Mouse (Mus musculus) cerebellum, postnatal 14 days (tissue): Measurements from ENCODE around the gene Relt.

Source experiments
- DNase-seq, 2 experiments: peaks; one replicate each; pipeline ENCODE4 v3.0.0; 2021; ENCODE audit warnings: mixed read lengths in 2 of 2

Relt gene

DNA sequence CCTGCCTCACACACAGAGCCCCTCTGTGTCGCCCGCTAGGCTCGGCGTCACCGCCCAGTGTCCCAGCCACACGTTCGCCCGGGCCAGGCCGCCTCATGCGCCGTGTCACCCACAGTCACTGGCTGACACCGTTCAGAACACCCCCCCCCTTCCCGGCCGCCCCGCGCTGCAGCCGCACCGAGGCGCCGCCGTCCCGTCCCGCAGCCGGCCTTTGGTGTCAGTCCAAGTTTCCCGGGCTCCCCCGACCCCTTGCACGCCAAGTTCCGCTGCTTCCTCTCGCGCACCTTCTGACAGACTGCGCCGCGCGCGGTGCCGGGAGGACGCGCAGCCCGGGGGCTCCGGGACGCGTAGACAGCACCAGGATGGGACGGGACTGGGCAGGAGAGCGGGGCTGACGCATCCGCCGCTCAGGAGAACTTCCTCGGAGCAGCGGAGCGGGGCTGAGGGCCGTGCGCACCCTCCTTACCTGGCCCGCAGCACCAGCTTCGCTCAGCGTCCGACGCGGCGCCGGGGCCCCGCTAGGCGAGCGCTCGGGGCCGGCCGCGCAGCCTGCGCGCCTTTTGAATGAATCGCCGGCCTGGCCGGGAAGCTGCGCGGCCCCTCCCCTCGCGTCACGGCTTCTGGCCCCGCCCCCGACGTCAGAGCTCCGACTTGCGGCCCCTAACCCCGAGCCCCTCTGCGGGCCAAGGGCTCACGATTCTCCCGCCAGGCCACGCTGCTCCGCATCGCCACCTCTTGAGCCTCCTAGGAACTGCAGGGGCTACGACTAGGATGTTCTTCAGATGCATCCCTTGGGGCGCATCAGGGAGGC lies at the start of gene Relt:
Relt (minus strand) TSS at position 619 of the 811 bp plus-strand sequence.
- peak; percentile 97 for DNase-seq

DNA sequence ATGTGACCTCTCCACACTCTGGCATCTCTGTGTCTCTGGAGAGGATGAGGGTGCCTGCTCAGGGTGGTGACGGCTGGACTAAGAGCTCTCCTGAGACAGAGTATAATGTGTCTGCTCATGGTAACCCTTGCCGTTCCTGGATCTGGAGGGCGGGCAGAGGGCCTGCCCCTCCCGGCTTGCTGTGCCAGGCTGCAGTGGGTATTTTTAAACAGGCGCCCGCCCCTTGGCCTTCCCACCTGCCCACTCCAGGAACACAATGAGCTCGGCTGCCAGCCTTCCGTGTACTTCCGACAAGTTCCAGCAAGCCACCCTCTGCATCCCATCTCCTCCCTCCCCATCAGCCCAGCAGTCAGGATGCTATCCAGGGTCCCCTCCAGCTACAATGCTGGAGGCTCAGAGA lies 48.5 kb upstream of the Relt start:
- no peak for DNase-seq

DNA sequence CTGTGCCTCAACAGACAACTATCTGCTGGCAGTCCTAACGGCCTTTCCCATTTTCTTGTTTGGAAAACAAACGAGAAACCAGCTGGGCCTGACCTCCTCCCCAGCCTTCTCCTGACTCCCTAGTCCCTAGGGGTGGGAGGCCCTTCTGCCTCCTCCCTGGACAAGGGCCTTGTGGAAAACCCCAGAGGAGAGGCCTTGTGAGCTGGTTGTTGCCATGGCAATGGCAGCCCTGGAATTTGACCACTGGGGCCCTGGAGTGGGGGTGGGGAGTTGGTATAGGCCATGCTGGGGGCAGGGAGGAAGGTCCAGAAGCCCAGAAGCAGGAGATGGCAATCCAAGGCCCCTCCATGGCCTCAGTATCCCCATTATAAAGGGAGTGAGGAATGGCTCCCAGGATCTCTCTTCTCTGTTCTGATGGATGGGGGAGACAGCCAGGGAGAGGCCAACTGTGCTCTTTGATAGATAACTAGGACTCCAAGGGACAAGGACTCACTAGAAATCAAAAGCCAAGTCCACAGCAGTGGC lies 48.1 kb upstream of the Relt start:
- DNase-seq: no peak

- peak in 1 of 2 experiments; percentile 52 for DNase-seq
These were observed 45.3 kb upstream of the Relt start for GRCm38 (mm10) chr7:100908567-100908966.

DNA sequence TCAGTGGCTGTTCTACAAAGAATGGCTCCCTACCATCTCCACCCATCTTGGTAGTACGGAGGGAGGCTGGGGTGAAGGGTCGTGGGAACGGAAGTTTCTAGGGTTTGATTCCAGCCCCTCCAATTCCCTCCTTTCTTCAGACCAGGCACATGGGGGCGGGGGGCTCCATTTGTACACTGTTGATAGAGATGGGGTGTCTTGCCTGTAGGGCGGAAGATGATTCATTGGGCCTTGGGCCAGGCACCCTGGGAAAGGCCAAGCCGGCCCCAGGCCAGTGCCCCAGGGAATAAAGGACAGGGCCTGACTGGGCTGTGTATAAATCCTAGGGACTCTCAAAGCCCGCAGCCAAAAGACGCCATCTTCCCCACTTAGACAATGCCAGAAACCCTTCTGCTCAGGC lies 44.8 kb upstream of the Relt start:
- no peak for DNase-seq

DNA sequence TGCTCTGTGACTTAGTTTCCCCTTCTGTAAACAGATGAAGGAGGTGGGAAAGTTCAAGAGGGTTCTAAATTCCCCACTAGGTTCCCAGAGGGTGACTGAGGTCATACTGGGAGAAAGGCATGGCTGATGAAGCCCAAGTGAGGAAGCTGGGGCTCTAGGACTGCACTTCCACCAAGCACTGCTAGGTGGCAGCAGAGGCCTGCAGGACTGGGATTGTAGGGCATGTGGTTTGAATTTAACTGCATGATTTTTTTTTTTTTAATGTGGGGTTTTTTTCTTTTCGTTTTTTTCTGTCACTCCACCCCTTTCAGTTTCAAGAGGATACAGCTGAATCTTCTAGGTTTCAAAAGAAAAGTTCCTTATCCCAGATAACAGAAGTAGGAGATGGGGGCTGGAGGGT lies 44.0 kb upstream of the Relt start:
- peak; percentile 88 to 91 for DNase-seq

GRCm38 (mm10) chr7:100906029-100906789 lies 43.0 kb upstream of the Relt start:
- DNase-seq: peak; percentile 56 to 60

GRCm38 (mm10) chr7:100905037-100905436 lies 41.8 kb upstream of the Relt start:
- no peak for DNase-seq

DNA sequence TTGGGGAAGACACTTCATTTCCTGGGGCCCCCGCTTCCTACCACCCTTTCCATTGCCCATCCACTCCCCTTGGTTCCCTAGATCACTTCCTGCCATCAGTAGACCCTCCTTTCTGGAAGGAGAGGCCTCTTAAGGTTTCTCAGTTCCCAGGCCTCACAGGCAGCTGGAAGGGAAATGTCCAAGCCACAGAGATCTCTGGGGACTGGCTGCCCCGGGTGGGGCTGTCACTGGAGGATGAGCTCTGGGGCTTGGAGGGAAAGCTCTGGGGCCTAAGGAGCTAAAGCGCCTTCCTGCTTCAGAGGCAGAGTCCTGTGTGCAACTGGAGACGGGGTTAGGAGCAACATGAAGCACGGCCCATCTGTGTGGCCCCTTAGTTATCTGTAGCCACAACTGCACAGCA lies 41.4 kb upstream of the Relt start:
- DNase-seq: no peak

DNA sequence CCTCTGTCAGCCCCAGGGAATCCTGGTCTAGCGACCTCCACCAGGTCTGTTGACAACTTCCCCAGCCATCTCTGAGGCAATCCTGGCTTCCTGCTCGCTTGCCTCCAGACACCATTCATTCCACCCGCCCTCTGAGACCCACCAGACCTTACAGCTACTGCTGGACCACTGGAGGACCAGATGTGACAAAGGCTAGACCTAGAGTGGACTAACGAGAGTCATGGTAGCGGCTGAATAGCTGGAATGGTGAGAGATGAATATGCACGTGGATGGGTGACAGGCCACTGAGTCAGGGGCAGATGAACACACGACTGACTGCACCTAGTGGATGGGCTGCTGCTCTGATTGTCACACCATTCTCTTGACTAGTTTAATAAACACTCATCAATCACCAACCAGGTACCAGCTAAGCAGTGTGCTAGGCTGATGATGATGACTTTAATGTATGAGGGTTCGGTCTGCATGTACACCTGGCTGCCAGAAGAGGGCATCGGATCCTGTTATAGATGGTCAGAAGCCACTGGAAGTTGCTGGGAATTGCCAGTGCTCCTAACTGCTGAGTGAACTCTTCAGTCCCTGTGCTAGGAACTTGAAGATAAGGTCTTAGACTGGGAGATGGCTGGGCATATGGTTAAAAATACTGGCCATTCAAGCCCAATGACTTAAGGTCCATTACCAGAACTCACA lies 39.3 kb upstream of the Relt start:
- DNase-seq: peak; percentile 34 to 35

DNA sequence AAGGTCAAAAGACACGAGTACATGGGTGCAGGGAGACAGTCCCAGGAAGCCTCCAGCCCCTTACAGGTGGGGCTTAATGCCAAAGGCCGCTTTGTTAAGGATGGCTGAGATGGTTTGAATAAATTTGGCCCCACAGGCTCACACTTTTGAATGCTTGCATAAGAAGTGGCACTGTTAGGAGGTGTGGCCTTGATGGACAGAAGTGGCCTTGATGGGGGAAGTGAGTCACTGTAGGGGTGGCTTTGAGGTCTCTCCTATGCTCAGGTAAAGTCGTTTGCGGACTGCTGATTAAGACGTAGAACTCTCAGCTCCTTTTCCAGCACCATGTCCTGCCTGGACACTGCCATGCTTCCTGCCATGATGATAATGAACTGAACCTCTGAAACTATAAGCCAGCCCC lies 34.6 kb upstream of the Relt start:
- DNase-seq: no peak

- no peak for DNase-seq
These were observed 31.6 kb upstream of the Relt start for GRCm38 (mm10) chr7:100894833-100895226.

GRCm38 (mm10) chr7:100894057-100894832 lies 31.0 kb upstream of the Relt start:
- DNase-seq: peak; percentile 51 to 57

- peak; percentile 39 to 68 for DNase-seq
These were observed 30.2 kb upstream of the Relt start for GRCm38 (mm10) chr7:100893249-100894056.

DNA sequence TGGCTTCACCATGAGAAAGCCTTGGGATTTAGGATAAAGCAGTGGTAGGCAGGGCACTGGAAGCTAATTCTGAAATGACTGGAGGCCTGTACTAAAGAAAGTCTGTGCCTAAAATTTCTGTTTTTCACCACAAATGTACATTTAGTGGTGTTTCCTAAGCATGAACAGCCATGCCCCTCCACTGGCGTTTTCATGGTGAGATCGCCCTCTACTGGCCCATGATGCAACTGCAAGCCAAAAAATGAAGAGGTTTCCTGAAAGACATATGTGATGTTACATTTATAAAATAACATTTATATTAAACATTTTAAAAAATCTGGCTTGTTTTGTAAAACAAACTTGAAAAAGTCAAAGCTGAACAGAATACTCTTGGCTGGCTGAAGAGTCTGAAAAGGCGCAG lies 23.3 kb upstream of the Relt start:
- DNase-seq: peak; percentile 79 to 81

DNA sequence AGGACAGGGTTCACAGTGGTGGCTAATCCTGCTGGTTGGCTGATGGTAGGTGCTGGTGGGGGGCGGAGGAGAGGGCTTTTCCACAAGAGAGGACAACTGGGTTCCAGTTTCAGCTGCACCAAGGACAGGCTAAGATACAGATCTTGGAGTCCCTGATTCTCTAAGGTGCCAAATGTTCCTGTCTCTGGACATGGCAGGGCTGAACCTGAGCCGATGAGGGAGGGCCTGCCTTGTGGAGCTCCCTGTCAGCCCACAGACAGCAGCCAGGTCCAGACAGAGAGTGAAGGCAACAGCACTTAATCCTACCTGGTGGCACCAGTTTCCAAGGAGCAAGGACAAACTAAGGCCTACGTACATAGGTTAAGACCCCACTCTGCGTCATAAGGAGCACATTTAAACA lies 21.2 kb upstream of the Relt start:
- no peak for DNase-seq

DNA sequence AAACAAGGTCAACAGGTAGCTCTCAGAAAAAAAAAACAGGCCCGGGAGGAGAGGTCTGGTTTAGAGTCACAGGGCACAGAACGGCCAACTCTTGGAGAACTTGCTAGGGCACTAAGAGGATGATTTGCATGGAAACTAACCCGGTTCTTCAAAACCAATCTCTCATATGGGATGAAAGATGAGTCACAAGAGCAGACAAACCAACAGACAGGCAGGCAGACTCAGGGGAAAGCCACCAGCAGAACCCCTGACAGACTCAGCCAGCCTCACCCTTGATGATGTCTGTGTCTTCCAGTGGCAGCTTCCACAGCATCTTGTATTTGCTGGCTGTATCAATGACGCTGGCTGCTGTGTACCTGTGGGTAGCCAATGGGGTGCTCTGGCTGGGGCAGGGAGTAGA lies 18.7 kb upstream of the Relt start:
- DNase-seq: no peak

DNA sequence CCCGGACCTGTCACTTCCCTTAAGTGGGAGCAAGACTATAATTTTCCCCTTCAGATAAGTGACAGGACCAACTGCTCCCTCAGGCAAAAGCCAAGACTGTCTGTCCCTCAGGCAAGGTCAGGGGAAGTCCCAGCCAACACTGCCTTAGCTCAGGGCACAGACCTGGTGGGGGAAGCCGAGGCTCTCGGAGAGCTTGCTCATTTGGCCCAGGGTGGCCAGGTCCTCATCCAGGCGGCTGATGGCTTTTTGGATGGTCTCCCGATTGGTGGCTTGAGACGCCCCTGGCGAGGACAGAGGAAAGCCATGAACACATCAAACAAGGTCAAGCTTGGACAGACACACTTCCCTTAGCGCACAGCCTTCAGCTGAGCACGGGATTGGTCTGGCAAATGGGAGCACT lies 18.3 kb upstream of the Relt start:
- no peak for DNase-seq

- peak in 1 of 2 experiments; percentile 78 for DNase-seq
These were observed 16.3 kb upstream of the Relt start for GRCm38 (mm10) chr7:100879595-100879994.

DNA sequence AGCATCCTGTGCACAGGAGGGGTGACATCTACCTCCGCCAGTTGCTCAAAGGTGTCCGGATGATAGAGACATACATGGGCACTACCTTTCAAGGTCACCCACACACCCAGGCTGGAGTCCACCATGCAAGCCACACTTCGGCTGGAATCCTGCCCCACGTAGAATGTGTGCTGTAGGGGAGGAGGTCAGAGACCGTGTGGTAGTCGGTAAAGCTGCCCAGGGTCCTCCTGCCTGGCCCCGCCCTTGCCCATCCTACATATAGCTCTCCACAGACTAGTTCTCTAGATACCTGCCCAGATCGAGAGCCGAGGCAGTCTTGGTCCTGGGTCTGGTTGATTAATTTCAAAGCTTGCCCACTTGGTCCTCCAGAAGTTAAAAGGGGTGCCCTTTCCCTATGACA lies 13.5 kb upstream of the Relt start:
- DNase-seq: no peak

- no peak for DNase-seq
These were observed 13.0 kb upstream of the Relt start for GRCm38 (mm10) chr7:100876293-100876692.

GRCm38 (mm10) chr7:100875822-100876221 lies 12.6 kb upstream of the Relt start:
- no peak for DNase-seq
